Mouse (Mus musculus) frontal cortex, postnatal 14 days (tissue): Measurements from ENCODE around the gene Palmd.

Experiments used
- DNase-seq, 2 experiments: peaks; one replicate each; pipeline ENCODE4 v3.0.0; 2022; ENCODE audit warnings: low spot score in 2 of 2

The Palmd gene

DNA sequence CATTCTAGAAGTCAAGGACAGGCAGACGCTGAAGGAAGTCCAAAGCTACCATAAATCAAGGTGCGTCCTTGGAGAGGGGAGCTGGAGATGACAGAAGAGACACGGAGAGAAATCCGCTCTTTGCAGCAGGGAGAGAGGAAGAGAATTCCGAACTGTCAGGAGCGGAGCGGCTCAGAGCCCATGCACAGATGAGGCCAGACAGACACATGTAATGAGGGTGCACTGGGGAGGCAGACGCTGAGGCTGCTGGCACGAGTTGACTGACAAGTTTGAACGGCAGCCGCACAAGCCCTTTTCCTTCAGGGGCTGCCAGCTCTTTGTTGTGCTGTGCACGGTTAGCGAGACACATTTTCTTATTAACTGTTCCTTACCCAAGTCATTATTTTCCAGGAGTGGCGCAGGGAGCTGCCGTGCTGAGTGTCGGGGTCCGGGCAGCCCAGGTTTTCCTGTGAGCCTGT is at the start of gene Palmd:
Gene Palmd (minus strand): TSS at position 448 of the 458 bp plus-strand sequence.
- DNase-seq = peak; percentile 49 to 57

DNA sequence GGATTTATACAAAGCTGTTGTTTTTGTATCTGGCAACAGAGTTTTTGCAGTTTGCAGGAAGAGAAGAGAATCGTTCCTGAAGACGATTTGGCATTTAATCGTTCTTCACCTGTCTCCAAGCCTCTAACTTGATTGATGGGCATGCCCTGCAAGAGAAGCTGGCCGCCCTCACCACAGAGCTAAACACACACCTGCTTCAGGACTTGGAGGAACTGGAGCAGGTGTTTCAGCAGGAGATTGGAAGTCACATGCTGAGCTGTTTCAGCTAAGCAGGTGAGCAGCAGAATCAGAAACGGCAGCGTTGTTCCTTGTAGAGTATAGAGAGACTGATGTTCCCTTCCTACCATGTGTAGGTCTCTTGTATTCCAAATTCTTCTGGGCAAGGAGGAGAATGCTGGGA is 41.4 kb upstream of the Palmd start:
- DNase-seq = no peak

- DNase-seq = peak; percentile 37 to 38
These were observed 38.6 kb upstream of the Palmd start for GRCm38 (mm10) chr3:117007340-117007739.

- DNase-seq = no peak
These were observed 37.8 kb upstream of the Palmd start for GRCm38 (mm10) chr3:117006636-117007035.

DNA sequence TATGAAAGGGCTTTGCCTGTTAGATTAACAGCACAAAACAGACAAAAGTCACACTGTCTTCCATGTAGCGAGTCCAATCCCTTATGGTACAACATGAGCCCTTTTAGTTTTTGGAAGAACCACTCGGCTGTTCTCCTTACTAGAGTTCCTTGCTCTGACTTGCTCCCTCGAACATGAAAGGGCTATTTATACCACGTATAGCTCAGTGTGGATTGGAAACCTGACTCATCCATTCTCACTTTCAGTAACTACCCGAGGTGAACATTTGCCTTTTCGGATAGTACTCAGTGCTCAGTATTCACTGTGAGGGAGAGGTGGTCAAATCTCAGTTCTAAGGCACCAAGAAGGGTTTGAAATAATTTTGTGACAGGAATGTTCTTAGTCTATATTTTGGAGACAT is 34.6 kb upstream of the Palmd start:
- no peak for DNase-seq

DNA sequence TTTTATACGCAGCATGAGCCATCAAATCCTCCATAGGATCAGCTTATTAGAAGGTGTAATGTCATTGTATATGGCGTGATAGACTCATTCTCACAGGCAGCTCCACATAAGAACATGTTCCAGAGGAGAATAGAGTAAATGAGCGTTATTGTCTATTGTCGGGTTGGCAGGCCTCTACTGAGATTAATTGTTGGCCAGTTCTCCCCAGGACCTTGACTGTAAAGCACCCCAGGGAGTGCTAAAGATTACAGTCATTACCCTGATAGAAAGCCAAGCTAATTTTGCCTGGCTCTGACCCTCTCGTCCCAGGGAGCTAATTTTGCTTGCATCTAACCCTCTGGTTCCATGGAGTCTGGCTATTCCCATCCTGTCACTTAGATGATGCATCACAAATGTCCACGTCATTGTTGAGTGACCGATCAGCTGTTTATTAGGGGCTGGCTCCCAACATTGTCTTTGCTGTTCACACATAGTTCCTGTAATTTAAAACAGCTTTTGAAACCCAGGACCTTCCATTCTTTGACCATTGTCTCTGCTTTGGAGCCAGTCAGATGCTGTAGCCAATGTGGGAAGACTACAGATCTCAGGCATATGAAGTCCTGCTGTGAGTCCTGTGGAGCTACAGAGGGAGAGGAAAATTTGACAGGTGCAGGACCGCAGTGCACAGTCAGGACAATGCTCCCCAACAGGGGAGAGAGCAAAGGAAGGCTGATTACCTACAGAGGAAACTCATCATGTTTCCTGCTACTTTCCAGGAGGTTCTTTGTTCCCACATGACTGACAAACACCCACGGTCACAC is 33.1 kb upstream of the Palmd start:
- DNase-seq = no peak

- no peak for DNase-seq
These were observed 24.2 kb upstream of the Palmd start for GRCm38 (mm10) chr3:116993011-116993410.

DNA sequence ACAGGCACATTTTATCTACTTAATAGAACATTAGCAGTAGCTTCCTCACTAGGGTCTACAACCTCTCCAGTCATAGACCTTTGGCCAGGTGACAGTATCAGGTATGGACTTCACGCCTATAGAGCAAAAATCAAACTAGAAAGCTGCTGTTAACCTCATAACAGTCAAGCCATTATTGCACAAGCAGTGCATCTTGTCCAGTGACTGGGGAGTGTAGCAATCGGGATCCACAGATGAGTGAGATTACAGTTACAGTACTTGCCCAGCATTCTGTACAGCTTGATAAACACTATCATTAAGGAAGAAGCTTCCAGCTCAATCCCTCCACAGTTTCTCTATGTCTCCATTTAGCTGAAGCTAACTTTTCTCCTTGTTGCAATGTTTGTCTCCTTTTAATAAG is 22.4 kb upstream of the Palmd start:
- DNase-seq = no peak

DNA sequence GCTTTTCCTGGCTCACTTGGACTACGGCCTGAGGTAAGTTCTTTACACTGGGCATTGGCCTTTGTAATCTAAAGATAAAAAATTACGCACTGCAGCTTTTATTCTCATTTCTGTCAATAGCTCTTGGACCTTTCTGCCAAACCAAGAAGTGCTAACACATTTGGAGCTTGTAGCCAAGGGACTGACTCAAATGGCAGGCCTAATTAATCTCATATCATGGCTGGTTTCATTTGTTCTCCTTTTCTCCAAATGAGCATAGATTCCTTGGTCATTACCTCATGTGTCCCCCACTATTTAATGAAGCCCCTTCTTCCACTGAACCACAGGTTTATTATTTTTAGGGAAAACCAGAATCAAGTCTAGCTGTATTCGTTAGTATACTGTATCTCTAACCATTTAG is 19.4 kb upstream of the Palmd start:
- no peak for DNase-seq

- DNase-seq = no peak
These were observed 17.7 kb upstream of the Palmd start for GRCm38 (mm10) chr3:116986451-116986850.

DNA sequence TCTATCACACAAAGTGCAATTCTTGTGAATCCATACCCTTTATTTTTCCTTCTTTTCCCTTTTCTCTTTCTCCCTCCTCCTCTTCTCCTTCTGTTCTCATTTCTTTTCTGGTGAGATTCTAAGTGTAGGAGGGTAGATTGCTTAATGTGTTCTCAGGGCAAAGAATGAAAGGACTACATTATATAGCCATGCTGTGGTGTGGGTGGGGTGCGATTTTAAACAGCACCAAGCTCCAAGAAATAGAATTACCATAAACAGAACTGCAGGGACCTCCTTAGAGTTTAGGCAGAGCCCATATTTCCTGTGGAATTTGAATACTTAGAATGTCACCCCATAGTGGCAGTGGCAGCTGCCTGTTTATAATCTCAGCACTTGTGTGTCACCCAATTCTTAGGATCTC is 17.0 kb upstream of the Palmd start:
- DNase-seq = peak; percentile 32 to 45

- DNase-seq = no peak
These were observed 16.3 kb upstream of the Palmd start for GRCm38 (mm10) chr3:116985042-116985455.

DNA sequence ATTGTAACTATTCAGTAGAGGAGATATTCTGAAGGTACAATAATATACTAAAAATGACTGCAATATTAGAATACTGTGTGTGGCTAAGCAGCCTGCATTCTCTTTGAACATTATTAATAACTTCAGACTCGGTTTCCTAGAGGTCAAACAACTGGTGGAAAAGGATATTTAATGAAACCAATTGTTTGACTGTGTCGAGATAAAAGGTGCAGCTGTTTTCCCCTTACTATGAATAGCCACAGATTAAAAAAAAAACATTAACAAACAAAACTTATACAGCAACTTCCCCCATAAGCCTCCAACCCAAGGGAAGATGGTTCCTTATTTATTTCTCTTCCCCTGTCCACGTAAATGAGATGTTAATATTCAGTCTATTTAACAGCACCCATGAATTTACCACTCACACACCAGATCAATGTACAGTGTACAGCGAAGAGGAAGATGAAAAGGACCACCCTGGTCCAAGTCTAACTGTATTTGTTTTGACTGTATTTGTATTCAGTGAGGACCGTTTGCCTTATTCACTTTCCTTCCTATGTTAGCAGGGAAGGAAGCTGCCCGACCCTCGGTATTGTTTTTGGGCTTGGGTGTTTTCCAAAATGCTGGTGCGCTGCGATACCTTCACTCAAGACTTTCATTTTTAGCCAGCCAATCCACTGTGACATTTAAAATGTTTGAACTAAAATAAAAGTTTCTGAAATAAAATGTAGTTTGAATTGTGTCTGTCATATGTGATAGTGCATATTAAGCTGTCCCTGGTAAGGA is 13.2 kb upstream of the Palmd start:
- DNase-seq = no peak

- DNase-seq = no peak
These were observed 999 bp upstream of the Palmd start for GRCm38 (mm10) chr3:116969786-116970185.

DNA sequence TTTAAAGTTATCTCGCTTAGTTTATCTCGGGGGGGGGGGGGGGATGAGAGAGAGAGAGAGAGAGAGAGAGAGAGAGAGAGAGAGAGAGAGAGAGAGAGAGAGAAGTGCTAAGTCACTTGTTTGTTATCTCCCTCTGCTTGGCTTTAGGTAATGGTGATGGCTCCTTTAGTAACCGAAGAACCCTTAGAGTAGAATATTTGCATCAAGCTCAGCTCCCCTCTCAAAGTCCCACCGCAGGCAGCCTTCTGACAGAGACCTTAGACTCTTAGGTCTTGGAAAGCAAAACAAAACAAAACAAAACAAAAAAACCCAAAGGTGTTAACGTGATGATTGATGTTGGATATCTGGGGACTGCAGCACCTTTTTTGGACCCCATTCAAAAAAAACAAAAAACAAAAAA is 216 bp upstream of the Palmd start:
- DNase-seq = no peak

DNA sequence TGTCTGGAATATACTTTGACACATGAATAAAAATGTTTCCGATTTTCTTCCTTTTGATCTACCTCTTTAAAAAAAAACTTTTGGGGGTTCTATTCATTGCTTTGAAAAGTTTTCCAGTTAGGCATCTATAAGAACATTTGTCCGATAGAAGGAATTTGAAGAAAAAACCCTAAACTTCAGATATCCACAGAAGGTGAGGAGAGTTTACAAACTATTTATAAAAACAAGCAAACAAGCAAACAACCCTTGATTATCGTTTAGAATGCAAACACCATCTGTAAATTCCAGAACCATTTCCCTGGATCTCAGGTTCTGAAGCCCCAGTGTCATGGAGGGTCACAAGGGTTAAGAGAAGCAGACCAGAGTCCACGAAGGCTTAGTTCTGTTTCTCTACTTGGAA is 820 bp downstream of the Palmd start, which contains the start of gene 4930455H04Rik:
Gene 4930455H04Rik (plus strand): TSS at position 301 of the 400 bp plus-strand sequence.
- no peak for DNase-seq

GRCm38 (mm10) chr3:116967436-116967835 is 1.4 kb downstream of the Palmd start:
- no peak for DNase-seq

GRCm38 (mm10) chr3:116966800-116967199 is 2.0 kb downstream of the Palmd start:
- DNase-seq = no peak

GRCm38 (mm10) chr3:116966225-116966624 is 2.6 kb downstream of the Palmd start:
- DNase-seq = peak; percentile 35 to 36

GRCm38 (mm10) chr3:116964426-116964825 is 4.4 kb downstream of the Palmd start:
- no peak for DNase-seq

- no peak for DNase-seq
These were observed 5.6 kb downstream of the Palmd start for GRCm38 (mm10) chr3:116963213-116963612.

DNA sequence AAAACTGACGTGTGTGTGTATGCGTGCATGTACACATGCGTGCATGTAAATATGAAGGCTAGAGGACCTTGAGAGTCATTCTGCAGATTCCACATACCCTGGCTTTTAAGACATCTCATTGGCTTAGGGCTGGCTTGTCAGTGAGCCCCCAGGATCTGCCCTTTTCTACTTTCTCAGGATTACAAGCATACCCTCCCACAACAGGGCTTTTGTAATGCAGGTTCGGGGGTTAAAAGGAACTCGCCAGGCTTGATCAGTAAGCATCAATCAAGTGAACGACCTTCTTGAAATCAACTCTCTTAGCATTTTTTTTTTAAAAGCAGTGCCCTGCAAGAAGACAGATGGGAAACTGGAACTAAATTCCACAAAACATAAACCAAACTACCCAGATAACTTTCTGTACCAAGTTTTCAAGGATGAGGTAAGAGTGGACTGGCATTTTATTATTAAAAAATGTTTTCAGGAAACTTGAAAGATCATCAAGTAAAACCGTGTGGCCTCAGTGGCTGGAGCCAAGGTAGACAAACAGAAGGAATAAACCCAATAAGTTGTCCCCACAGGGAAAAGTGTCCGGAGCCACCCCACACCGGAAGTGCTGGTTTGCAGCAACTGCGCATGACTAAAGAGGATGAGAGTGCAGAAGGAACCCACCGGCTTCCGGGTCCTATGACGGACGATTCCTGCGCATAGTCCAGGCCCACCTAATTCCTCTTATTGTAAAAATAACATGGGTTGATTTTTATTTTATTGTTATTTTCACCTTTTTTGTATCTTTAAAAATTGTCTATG is 7.2 kb downstream of the Palmd start:
- no peak for DNase-seq
